Mouse (Mus musculus) yolk sac, embryonic 10.5 days (tissue): ENCODE measurements around the gene Rbm20.

ENCODE experiments used
- DNase-seq: peaks from one replicate; pipeline ENCODE4 v3.0.0-alpha.2; 2017; ENCODE audit warnings: low spot score

The Rbm20 gene

DNA sequence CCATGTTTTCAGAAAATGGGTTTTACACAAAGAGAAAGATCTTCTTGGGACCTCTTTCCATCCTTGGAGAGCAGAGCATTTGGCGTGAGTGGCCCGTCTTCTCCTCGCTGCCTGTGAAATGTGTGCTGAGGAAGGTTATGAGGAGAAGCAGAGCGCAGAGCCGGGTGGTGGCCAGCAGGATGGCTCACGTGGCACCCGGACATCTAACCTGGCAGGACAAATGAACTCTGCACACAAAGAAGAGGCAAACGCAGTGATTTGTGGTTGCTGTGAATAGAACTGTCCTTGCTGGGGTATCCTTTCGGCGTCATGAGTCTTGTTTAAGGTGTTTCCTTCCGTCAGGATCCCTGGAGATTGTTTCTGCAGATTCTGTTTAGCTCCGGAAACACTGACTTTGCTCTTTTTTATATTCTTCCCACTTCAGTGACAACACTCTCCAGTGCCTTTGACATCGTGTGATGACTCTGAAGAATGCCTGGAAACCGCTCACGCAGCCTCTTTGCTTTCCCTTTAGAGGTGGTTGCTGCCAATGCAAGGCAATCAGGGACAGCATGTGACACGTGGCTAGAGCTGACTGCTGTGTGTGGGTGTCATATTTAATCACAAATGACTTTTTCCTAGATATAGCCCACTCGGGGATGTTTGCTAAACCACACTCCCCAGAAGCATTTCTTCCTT lies 80.5 kb downstream of the Rbm20 start:
- no peak for DNase-seq

- no peak for DNase-seq
Measured at GRCm38 (mm10) chr19:53758881-53759418, 81.8 kb downstream of the Rbm20 start.

DNA sequence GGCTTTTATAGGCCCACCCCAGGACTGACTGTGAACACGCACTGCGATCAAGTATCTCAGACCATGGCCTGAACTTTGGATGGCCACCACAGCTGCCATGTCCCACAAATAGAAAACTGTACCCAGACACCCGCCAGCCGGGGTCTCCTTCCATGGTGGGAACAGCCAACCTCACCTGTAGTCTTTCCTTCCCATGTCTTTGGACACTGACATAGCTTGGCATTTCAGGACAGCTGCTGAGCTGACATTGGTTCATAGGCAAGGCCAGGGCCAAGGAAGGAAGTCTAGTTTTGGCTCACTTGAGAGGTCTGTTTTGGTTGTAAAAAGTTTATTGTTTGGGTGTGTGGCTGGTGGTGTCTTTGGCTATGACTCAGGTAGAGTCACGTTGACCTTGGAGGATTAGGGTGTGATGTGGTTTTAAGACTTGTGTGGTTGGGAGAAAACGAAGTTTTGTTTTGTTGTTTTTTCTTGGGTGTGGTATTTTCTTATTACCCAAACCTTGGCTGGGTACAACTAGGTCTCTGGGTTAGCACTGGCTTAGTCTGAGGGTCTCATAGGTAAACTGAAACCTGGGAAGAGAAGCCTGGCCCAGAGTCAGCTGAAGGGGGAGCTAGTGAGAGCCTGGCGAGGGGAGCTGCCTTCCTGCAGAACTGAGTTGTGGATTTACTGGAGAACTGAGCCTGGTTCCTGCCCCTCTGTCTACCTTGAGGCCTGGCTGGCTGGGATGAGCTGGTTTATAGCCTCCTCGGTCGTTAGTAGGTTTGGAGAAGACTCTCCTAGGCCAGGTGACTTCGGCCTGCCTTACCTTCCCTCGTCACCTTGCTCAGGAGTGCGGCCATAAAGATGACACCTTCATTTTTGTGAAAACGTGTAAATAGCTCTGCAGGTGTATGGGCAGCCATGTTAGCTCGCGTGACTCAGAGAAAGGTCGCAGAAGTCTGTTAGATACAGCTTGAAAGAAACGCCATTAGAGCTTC lies 83.3 kb downstream of the Rbm20 start:
- no peak for DNase-seq

DNA sequence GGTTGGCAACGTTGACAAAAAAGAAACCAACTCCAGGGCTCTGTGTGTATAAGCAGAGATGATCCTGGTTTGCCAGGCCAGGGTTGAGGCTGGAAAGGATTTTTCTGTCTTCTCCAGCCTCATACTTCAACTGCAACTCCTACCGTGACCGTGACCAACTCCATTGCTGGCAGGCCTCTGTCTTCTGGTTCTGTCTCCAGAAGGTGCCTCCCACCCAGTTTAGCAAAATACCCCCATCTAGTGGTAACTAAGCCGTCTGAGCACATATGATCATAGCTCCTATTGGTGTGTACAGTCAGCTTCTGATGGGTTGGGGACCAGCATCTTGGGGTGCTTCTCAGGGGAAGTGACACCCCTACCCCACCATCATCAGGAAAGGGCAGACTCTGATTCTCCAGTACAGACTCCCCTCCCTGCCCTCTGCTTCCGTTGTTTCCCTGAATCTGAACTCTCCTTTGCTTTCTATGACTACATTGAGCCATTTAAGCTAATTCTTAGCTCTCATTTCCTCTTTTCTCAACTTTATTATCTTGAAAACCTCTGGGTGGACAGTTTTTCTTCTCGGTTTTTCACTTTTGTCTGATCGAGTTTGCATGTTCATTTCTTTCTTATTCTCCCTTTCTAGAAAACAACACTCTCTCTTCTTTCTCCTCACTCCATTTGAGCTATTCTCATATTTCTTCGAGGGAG lies 85.8 kb downstream of the Rbm20 start:
- no peak for DNase-seq

- DNase-seq: no peak
Measured at GRCm38 (mm10) chr19:53764688-53765478, 87.8 kb downstream of the Rbm20 start.

DNA sequence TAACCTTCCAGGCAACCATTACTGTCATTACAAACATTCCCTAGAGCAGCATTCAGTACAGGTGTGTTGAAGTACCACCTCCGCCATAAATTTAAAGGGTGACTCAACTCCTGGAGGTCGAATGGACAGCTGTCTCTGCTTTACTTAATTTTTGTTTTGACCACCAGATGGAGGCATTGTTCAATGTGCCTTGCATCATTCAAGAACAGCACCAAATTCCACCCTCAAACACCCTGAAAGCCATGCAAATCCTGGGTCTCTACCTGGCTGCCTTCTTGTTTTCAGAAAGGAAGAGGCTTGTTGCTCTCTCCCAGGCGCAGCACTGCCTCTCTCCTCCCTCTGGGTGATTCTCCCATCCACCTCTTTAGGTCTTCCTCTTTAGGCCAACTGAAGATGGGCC lies 91.4 kb downstream of the Rbm20 start:
- peak; percentile 32 for DNase-seq

GRCm38 (mm10) chr19:53773937-53774640 lies 97.0 kb downstream of the Rbm20 start:
- peak; percentile 64 for DNase-seq

DNA sequence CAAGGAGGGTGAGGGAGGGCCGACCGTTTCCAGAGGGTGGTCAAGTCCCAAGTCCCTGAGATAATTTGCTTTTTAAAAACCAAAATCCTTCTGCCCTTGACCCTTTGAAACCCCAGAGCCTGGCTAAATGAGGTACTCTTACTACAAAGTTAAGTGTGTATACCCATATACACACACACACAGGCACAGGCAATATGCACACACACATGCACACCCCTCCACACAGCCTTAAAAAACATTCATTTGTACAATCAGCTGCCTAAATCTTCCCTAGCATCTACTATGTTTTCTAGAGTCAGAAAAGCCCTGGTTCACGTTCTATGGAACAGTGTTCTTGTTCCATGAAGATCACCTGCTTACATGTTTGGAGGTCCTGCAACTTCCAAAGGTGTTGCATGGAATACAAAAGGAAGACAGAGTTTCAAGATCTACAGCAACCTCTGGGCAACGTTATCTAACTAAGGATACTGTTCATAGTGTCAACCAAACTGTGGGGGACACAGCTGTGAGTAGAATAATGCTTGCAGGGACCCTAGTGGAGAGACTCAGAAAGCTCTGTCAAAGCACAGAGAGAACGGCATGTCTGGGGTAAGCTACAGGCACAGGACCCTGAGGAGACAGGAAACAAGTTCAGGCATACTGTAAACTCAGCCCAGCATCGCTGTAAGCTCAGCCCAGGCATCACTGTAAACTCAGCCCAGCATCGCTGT lies 97.7 kb downstream of the Rbm20 start:
- no peak for DNase-seq

- no peak for DNase-seq
Measured at GRCm38 (mm10) chr19:53779402-53779801, 102.3 kb downstream of the Rbm20 start.

- no peak for DNase-seq
Measured at GRCm38 (mm10) chr19:53779818-53780217, 102.7 kb downstream of the Rbm20 start.

- DNase-seq: no peak
Measured at GRCm38 (mm10) chr19:53780752-53781602, 103.9 kb downstream of the Rbm20 start.

DNA sequence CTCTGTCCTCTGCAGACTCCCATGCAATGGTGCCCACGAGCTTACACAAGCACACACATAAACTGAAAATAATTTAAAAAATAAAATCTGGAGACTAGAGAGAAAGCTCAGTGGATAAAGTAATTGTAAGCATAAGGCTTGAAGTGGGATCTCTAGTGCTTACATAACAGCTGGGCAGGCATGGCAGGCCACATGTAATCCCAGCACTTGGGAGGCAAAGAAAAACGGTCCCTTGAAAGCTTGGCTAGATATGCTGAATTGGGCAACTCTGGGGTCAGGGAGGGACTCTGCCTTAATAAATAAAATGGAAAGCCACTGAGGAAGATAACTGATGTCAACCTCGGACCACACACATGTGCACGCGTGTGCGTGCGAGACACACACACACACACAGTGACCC lies 104.7 kb downstream of the Rbm20 start:
- DNase-seq: no peak

GRCm38 (mm10) chr19:53785352-53785751 lies 108.2 kb downstream of the Rbm20 start:
- no peak for DNase-seq

DNA sequence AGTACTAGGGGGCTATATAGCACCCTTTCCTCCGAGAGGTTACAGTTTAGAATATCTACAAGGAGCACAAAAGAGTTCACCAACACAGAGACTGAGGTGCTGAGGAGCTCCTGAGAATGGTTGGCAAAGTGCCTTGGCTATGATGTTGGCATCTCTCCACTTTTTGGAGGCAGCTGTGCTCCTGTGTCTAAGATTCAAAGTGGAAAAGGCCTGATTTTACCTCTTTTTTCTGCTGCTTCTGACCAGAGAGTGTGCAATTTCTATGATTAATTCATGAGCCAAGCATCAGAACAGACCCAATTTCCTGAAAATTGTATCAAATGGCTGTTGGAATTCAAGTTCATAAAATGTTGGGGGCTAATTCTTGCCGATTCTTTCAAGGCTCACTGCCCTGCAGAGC lies 109.1 kb downstream of the Rbm20 start:
- DNase-seq: no peak

- no peak for DNase-seq
Measured at GRCm38 (mm10) chr19:53786836-53787235, 109.7 kb downstream of the Rbm20 start.

DNA sequence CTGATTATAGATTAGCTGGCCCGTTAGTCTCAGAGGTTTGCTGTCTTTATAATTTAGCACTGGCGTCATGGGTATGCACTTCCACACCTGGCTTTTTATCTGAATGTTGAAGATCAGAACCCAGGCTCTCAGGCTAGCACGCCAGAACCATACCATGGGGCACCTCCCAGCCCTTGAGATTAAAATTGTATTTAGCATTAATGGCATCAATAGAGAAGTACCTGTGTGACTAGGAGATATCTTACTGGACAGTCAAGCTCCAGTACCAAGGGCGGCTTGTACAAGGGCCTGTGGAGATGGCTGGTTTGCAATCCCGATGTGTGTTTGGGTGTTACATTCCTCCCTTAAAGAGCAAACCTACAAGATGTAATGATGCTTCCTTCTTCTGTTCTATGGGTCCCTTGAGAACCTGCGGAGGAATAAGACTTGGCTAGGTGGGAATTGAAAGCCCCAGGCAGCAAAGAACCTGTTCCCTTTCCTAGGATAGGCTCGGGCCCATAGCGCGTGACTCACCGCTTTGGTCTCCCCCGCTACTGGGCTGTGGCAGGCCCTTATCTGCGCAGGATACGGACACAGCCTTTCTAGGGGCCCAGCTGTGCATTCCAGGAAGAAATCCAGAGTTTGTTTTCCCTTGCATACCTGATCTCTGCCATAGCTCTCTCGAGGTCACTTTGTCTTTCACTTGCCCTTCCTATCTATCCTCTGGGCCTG lies 111.7 kb downstream of the Rbm20 start:
- peak; percentile 44 for DNase-seq

DNA sequence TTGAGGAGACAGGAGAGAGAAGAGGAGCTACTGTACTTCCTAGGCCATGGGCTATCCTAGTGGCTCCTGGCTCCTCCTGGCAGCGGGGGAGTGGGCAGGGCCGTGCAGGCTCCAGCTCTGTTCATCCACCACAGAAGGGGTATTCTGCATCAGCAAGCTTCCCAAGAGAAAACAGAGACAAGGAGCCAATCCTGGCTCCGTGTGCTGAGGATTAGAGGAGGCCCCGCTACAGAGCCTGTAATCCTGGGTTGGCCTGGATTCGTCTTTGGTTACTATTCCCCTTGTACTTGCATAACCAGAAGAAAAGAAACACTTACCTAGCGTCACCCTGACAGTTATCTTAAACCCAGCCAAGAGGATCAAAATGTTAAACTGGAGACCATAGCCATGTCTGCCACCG lies 112.5 kb downstream of the Rbm20 start:
- DNase-seq: no peak
